Mouse (Mus musculus): ENCODE measurements at regions not wholly inside any gene's neighbourhood (a gene's known extent, or its start where the extent isn't known, plus 50 kb on each side); places are given as distances from the start of the nearest gene placed in this dataset.

DNA sequence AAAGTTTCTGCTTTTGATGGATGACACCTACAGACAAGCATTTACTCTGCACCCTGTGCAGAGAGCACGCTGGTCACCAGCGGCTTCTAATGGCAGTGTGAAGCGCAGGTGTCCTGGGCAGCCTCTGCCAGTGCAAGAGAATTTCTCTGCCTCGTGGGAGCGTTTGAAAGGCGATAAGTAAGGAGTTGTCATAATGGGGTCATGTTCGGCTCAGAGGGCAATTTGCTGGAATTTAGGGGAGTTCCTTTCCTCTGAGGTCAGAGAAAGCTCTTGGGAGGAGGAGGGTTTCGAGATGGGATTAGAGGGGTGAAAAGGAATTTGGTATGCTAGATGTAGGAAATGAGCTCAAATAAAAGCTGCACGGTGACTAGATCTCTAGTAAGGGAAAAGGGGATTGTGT lies 144.5 kb downstream of the Ttc32 start:
- intact Hi-C loops (cut with DNase I) = no loop called here

DNA sequence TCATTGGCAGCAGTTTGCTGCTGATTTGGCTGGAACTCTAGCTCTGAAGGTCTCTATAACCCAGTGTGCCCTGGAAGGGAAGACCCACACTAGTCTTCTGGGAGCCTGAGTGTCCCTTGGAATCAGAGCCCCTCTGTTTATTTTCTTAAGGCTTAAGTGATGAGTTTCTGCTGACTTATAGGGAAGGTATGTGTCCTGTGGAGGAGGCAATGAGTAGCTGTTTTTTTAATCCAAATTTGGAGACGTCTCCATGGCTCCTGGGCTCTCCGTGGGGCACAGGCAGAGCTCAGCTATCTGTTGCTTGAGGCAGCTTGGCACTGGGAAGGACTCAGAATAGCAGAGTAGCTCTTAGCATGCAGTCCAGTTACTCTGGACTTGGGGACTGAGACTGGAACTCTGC lies 146.4 kb downstream of the Ttc32 start:
- intact Hi-C loops (cut with DNase I) = no loop called here

DNA sequence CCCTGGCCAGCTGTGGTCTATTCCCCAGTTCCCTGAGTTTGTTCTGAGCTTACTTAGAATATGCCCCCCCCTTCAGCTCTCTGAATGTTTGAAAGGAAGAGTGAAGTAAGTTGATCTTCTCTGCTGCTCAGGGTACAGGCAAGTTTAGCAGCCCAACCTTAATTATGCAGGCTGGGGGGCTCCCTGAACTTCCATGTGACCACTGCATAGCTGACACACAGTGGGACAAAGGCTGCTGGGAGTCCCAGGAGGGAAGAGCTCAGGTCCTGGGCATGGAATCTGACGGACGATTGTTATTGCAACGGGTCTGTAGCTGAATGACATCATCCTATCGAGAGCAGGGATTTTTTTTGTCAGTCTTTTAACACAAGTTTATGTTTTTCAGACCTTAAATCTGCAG lies 148.8 kb downstream of the Ttc32 start:
- intact Hi-C loops (cut with DNase I) = no loop called here

DNA sequence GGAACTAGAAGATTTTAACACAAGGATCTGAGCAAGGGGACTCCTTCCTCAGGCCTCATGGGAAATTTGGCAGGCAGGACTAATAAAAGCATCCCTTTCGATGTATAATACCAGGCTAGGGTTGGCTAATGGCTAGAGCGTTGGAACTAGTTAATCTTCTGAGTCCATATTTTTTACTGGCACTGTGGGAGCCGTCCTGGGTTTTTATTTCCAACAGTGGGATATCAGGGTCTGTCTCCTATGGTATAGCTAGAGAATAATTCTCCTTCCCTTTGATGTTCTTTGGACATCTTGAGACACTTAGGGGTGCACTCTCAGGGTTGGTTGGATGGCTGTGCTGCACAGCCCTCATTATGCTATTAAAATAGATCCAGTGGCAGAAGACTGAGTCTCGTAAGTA lies 150.9 kb downstream of the Ttc32 start:
- intact Hi-C loops (cut with DNase I) = no loop called here

DNA sequence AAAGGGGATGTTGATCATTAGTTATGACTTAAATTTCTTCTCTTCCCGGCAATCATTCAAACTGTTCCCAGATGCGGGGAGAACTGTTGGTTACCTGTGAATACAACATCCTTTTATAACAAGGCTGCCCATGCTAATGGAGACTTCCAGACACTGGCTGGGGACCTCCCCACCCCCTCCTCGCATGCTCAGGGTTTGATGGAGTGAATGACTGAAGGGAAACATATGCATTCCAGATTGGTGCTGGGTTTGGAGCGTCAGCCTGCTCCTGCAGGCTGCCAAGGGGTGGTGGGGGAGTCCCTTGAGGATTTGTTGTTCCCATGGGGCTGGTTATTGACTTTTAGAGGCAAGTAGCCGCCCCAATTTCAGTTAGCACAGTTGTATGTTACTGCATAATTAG lies 161.9 kb downstream of the Ttc32 start:
- intact Hi-C loops (cut with DNase I) = no loop called here

DNA sequence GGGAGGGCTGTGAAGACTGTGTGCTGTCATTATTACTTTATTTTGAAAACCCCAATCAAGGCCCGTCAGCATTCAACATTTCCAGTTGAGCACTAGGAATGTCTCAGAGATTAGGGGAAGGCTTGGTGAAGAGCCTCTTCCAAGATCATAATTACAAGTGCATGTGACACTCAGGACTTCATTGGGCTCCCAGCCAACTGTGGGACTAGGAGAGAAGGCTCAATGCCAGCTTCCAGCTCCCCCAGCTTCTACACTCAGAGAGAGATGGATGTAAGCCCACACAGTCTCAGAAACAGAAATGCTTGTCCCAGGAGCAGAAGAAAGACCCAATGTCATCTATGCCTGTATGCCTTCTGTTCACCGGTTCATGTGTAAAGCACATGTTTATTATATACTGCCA lies 169.5 kb downstream of the Ttc32 start:
- intact Hi-C loops (cut with DNase I) = no loop called here

DNA sequence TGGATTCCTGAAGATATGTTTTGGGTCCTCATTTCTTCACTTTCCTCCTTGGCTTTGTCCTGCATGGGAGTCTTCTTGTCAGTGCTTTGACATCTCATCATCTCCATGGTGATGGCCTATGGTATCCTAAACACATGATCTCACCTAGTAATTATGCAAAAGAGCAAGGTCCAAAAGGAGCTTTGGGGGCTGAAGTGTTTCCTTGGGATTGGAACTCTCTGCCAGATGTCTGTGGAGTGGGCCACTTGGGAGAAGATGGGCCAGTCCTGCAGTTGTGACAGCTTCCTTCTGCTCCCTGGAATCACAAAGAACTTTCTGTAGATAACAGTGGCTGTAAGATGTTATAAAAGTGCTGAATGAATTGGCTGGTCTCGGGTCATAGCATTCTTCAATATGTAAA lies 182.4 kb downstream of the Ttc32 start:
- intact Hi-C loops (cut with DNase I) = no loop called here

DNA sequence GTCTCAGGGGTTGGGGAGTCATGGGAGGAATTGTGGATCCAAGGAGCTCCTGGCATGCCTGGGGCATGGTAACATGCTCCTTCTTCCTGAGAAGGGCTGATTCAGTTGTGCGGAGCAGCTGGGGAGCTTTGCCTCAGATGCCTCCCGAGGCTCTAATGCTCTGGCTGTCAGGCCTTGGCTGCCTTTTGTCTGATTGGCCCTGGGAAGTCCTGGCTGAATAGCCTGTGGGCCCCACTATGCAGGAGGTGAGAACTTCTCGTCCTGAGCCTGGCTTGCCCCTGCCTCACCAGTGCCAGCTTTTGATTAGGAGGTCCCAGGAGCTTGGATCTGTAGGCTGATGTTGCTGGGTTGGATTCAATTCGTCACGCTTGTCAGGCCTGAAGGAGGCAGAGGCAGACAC lies 195.2 kb downstream of the Ttc32 start:
- intact Hi-C loops (cut with DNase I) = no loop called here

DNA sequence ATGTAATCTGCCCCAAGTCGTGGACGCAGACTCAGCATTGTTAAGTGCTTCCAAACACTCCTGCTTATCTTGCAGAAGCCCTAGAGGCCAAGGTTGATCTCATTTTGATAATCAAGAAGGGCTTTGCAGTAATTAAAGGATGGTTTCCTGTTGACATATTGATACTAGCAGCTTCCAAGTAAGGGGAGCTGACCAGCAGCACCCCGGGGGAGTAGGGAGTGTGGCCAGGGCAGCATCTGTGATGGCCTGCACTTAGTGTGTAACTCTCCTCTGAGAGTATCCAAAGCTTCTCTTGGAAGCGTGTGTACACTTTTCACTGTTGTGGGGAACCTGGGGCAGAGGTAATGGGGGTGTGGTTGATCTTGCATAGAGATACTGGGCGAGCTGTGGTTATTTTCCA lies 198.1 kb downstream of the Ttc32 start:
- intact Hi-C loops (cut with DNase I) = no loop called here

DNA sequence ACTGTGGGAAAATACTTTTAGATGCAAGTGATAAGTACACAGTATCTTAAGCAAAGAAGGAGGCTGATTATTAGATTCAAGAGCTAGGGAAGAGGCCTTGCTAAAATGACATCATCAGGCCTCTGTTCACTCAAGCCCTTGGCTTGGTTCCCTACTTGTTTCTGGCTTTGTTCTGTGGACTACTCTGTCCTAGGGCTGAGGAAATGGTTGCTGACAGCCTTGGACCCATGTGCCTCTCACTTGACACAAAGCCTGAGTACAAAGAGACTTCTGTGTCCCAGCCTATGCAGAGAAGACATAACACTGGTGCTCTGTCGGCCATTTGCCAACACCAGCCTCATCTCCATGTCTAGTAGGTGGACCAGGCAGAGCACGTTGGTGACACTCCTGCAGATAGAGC lies 198.7 kb downstream of the Ttc32 start:
- intact Hi-C loops (cut with DNase I) = no loop called here

DNA sequence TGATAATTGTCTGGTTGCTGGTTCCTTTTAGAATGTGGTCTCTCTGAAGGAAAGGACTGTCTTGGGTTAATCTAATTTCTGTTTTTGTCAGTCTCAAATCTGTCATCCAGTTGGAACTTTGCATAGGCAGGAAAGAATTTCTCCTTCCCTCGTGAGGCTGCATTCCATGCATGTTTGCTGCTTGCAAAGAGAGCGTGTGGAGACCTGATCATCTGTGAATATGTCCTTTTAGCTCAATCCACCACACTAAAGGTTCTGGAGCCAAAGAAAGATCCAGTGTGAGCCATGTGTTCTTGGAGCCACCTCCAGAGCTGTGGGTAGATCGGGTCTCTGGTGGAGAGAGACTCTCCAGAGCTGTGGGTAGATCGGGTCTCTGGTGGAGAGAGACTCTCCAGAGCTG lies 200.2 kb downstream of the Ttc32 start:
- intact Hi-C loops (cut with DNase I) = no loop called here

DNA sequence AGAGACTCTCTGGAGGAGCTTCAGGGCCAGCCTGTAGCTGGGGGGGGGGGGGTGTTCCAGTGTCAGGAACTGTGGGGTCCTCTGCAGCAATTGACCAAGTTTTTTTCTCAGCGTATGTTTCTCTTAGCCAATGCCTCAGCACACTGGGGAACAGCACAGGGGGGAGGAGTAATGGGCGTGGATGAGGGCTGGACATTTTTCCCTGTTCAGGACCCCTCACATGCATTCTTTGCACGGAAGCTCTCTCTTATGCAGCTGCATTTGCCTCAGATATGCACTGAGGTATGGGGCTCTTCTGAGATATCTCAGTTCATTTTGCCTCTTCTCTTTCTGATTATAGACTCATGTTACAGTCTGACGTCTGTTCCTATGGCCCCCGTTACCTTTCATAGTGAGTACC lies 200.8 kb downstream of the Ttc32 start:
- intact Hi-C loops (cut with DNase I) = no loop called here

DNA sequence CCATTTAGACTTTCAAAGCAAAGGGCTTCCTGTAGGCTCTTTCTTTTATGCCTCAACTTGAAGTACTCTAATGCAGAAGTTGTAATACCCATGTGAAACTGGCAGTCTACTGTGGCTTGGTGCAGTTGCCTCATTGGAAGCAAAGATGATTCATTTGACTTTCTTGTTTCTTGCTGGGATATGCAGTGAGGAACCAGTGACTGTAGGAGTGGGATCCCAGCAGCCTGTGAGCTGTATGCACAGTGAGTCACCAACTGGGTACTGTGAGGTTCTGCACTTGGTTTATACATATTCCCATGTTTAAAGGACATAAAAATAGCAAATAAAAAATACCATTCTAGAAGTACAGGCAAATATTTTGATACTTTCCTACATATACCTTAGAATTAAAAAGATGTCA lies 202.6 kb downstream of the Ttc32 start:
- intact Hi-C loops (cut with DNase I) = no loop called here

DNA sequence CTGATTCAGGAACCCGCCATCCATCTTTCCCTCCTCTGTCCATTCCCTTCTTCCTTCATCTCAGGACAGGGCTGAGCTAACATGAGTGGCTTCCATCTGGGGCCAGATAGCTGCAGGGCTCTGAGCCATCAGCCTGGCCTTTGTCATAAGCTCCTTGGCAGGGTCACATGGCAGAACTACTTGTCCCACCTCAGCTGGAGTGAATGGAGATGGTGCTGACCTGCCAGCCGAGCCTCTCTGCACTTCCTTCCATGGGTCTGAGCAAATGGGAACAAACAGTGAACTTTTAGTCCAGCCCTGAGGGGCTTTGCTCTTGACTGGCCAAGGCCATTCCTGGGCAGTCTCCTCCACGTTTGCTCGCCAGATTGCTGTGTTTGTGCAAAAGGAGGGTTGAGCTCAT lies 206.1 kb downstream of the Ttc32 start:
- intact Hi-C loops (cut with DNase I) = no loop called here

DNA sequence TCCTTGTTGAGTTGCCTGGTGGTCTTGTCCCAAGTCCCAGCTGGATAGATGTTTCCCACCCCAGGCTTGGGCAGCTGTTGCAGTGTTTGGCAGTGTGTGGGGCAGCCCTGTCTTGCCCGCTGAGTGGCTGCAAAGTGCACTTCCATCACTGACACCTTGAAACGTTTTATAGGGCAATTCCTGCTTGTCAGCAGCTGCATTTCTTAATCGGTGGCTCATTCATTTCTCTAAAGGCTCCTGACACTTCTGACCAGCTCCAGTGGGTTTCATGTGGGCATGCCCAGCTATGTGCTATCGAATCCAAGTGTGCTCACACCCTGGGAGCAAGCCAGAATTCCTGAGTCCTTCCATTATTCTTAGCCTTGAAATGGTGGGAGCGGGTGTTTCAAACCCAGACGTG lies 207.7 kb downstream of the Ttc32 start:
- intact Hi-C loops (cut with DNase I) = no loop called here

DNA sequence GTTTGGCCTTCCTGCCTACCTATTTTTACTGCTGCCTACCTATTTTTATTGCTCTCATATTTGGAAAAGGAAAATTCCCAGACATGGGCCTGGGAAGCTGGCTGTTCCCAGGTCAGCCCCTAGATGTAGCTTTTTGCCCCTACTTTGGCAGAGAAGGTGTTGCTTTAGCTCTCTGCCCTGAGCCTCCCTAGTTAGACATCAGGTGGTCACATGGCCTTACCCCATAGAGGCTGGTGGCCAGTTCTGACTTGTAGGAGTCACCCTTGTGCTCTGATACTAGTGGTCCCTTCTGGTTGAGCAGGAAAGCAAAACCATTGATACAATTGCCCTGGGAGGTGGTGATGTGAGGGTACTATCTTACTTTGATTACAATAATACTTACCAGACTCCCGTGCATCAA lies 208.2 kb downstream of the Ttc32 start:
- intact Hi-C loops (cut with DNase I) = no loop called here

DNA sequence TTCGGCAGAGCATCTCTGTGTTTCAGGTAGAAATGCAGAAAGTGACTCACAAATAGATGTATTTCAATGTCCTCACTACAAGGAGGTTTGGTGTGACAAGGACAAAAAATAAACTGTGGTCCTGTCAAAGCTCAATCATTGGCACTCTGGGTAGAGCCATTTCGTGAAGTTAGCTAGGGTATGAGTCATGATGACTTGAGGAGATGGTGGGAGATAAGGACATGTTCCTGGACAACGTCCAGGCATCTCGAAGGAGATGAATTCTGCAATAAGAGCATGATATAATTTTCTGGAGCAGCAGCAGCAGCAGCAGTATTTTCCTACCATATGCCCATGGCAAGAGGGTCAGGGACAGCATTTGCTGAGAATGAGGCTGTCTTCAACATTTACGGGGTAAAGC lies 217.7 kb downstream of the Ttc32 start:
- intact Hi-C loops (cut with DNase I) = no loop called here

DNA sequence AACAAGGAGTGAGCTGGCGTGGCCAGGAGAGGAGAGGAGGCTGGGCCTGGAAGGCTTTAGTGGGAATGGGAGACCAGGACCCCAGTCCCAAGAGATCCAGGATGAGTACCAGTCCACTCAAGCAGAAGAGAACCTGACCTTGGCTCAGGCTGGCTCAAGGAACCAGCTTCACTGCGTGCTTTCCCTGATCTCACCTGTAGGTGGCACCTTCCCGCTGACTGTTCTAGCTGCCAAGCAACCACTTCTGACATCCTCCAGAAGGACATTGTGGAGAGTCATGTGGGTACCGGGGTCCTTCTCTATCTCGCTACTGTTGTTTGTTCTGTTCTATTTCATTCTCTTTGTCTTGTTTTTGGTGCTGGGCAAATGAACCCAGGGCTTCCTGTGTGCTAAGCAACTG lies 222.0 kb downstream of the Ttc32 start:
- intact Hi-C loops (cut with DNase I) = loop anchor here (10.0 kb wide), 2 partner anchors 313 to 973 kb away; no protein-coding TSS in a partner anchor

DNA sequence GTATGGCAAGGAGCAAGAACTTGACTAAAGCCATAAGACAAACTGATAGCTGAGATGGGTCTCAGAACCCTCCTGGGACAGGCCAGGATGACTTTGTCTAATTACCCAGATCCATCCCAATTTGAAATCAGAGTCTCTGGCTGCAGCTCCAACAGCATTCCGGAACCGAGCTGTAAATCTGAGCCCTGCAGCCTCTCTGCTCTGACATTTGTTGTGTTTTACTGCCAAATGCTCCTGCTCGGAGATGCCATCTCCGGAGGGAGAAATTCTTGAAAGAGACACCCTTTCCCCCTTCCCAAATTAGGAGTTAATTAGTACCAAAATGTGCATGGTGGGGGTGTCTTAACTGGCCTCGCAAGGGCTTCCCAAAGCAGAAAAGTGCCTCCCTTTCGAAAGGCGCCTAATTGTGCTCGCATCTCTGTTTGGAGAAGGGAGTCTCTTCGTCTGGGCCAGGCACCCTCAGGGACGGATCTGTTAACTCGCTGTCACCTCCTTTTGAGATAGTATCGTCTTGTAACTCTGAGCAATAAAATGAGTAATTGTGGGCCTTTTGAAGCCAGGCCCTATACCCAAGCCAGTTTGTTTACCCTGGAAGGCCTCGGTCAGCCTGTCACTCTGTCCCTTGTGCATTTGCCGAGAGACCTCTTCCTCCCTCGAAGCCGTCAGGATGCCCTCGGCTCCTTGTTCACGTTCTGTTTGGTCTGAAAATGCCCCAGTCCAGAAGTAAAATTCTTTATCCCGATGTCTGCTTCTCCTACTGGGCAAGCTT lies 223.7 kb downstream of the Ttc32 start:
- intact Hi-C loops (cut with DNase I) = loop anchor here (10.0 kb wide), 2 partner anchors 311 to 971 kb away; no protein-coding TSS in a partner anchor

DNA sequence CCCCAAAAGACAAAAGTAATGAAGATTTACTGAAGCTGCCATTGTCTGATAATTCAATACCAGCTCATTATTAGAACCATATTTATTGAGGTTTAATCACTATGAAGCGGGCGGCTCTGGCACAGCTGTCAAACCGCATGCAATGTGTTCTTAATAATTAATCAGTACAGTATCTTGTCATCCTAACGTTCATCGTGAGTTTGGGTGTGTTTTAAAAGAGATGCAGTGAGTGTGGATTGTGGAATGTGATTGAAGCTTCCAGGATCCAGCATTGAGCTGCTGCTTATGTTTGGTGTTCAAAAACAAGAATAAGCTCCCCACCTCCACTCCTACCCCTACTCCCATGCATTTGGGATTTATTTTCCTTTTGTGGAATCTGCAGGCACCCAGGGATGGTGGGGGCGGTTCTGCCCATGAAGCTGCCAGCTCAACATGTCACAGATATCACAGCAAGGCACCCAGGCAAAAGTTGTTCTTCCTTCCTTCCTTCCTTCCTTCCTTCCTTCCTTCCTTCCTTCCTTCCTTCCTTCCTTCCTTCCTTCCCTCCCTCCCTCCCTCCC lies 224.6 kb downstream of the Ttc32 start:
- intact Hi-C loops (cut with DNase I) = loop anchor here (10.0 kb wide), 2 partner anchors 310 to 970 kb away; no protein-coding TSS in a partner anchor

DNA sequence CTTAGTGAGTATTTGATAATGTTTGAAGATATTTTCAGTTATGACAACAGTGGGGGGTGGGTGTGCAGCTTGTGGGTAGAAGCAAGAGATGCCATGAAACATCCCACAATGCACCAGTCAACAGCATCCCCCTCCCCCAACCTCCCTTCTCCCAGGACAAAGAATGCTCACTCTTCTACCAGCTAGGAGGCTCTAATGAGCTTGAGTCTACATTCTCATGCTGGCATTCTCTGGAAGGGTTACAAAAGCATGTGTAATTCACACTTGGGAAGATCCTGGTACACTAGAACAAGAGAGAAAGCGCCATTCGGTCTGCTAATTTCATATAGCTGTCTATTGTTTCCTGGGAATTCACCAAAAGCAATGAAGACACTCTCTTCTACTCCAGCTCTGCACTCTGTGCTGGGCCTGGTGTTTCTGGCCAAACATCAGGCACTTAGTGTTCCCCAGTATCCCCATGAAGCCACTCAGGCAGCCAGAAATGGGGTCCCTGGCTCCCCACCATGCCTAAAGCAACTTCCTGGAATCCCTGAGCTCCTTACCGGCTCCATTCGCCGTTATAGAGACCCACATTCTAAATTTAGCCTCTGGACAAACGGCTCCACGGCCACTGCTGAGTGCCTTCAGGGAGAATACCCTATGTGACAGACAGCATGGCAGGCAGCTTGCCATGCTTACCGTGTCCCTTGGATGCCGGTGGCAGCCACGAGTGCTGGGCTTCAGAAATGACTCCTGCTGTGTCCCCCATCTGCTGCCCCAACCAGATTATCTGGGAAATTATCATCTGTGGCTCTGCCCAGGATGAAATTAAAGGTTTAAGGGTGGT lies 226.1 kb downstream of the Ttc32 start:
- intact Hi-C loops (cut with DNase I) = loop anchor here (10.0 kb wide), 2 partner anchors 309 to 969 kb away; no protein-coding TSS in a partner anchor

DNA sequence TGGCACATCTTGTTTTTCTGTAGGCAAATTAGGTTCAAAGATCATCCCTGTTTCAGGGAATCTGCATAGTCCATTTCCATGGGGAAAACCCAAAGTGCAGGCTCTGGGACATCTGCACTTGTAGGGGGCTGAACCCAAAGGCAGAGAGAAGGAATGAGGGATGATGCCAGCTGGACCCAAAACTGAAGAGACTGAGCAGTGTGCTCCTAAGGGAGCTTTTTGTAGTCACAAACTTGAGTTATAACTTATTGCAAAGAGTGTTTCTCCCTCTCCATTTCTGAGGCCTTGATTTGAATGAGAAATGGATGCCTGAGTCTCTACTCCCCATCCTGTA lies 226.7 kb downstream of the Ttc32 start:
- intact Hi-C loops (cut with DNase I) = loop anchor here (10.0 kb wide), 2 partner anchors 308 to 968 kb away; no protein-coding TSS in a partner anchor

All from adrenal gland (tissue).